Mouse (Mus musculus) layer of hippocampus, adult 11-12 months (tissue): ENCODE data around the gene Depdc1a.
"Not testable (repeated sequence)": the region's sequence is repeated elsewhere in the genome, so short reads cannot be mapped to it uniquely, and the experiment has no call there.

Experiments
- DNase-seq: peaks from one replicate; pipeline ENCODE4 v3.0.0; 2022; ENCODE audit warnings: low spot score

Gene Depdc1a

GRCm38 (mm10) chr3:159495243-159495801 is at the start of gene Depdc1a:
Depdc1a (plus strand) TSS chr3:159495433.
- peak; percentile 89 for DNase-seq

GRCm38 (mm10) chr3:159470059-159470458 is 25.2 kb upstream of the Depdc1a start:
- no peak for DNase-seq

GRCm38 (mm10) chr3:159475465-159475864 is 19.8 kb upstream of the Depdc1a start:
- no peak for DNase-seq

- no peak for DNase-seq
These were observed 17.8 kb upstream of the Depdc1a start for GRCm38 (mm10) chr3:159477250-159477962.

- not testable (repeated sequence) for DNase-seq
These were observed 524 bp upstream of the Depdc1a start for GRCm38 (mm10) chr3:159494709-159495108.

- no peak for DNase-seq
These were observed 13.7 kb downstream of the Depdc1a start for GRCm38 (mm10) chr3:159508899-159509298.

GRCm38 (mm10) chr3:159528563-159528962 is 33.3 kb downstream of the Depdc1a start:
- DNase-seq, result no peak

- DNase-seq, result no peak
These were observed 53.1 kb downstream of the Depdc1a start for GRCm38 (mm10) chr3:159548303-159548702.

GRCm38 (mm10) chr3:159550224-159550623 is 55.0 kb downstream of the Depdc1a start:
- no peak for DNase-seq
